Mouse (Mus musculus): ENCODE measurements around the gene H2-Ab1.
"Not testable (repeated sequence)": the region's sequence is repeated elsewhere in the genome, so short reads cannot be mapped to it uniquely, and the experiment has no call there.

Gene H2-Ab1

GRCm38 (mm10) chr17:34257594-34258375 is at the start of gene H2-Ab1:
TSS of gene H2-Ab1 (plus strand) at chr17:34257689.
- DNase-seq (ENCODE audit: low read depth, low spot score): peak; percentile 86

- DNase-seq (ENCODE audit: low read depth, low spot score): no peak
These were observed 49.6 kb upstream of the H2-Ab1 start for GRCm38 (mm10) chr17:34207866-34208265.

GRCm38 (mm10) chr17:34208421-34208820 is 49.1 kb upstream of the H2-Ab1 start:
- DNase-seq (ENCODE audit: low read depth, low spot score): no peak

- DNase-seq (ENCODE audit: low read depth, low spot score): no peak
These were observed 47.8 kb upstream of the H2-Ab1 start for GRCm38 (mm10) chr17:34209680-34210079.

- DNase-seq (ENCODE audit: low read depth, low spot score): no peak
These were observed 46.9 kb upstream of the H2-Ab1 start for GRCm38 (mm10) chr17:34210599-34210998.

- DNase-seq (ENCODE audit: low read depth, low spot score): no peak
These were observed 45.6 kb upstream of the H2-Ab1 start for GRCm38 (mm10) chr17:34211746-34212365.

- DNase-seq (ENCODE audit: low read depth, low spot score): no peak
These were observed 43.6 kb upstream of the H2-Ab1 start for GRCm38 (mm10) chr17:34213936-34214335.

GRCm38 (mm10) chr17:34215176-34215575 is 42.3 kb upstream of the H2-Ab1 start:
- DNase-seq (ENCODE audit: low read depth, low spot score): no peak

GRCm38 (mm10) chr17:34217216-34217928 is 40.1 kb upstream of the H2-Ab1 start:
- DNase-seq (ENCODE audit: low read depth, low spot score): no peak

- DNase-seq (ENCODE audit: low read depth, low spot score): no peak
These were observed 39.5 kb upstream of the H2-Ab1 start for GRCm38 (mm10) chr17:34217986-34218385.

- DNase-seq (ENCODE audit: low read depth, low spot score): peak; percentile 60
These were observed 38.8 kb upstream of the H2-Ab1 start for GRCm38 (mm10) chr17:34218675-34219074.

- DNase-seq (ENCODE audit: low read depth, low spot score): peak; percentile 27
These were observed 38.4 kb upstream of the H2-Ab1 start for GRCm38 (mm10) chr17:34219096-34219495.

- not testable (repeated sequence) for DNase-seq (ENCODE audit: low read depth, low spot score)
These were observed 37.7 kb upstream of the H2-Ab1 start for GRCm38 (mm10) chr17:34219801-34220200.

GRCm38 (mm10) chr17:34220401-34220800 is 37.1 kb upstream of the H2-Ab1 start:
- DNase-seq (ENCODE audit: low read depth, low spot score): not testable (repeated sequence)

- DNase-seq (ENCODE audit: low read depth, low spot score): no peak
These were observed 32.7 kb upstream of the H2-Ab1 start for GRCm38 (mm10) chr17:34224816-34225215.

- no peak for DNase-seq (ENCODE audit: low read depth, low spot score)
These were observed 32.1 kb upstream of the H2-Ab1 start for GRCm38 (mm10) chr17:34225426-34225825.

GRCm38 (mm10) chr17:34225911-34226310 is 31.6 kb upstream of the H2-Ab1 start:
- not testable (repeated sequence) for DNase-seq (ENCODE audit: low read depth, low spot score)

- not testable (repeated sequence) for DNase-seq (ENCODE audit: low read depth, low spot score)
These were observed 26.5 kb upstream of the H2-Ab1 start for GRCm38 (mm10) chr17:34230971-34231370.

- not testable (repeated sequence) for DNase-seq (ENCODE audit: low read depth, low spot score)
These were observed 25.5 kb upstream of the H2-Ab1 start for GRCm38 (mm10) chr17:34232021-34232420.

GRCm38 (mm10) chr17:34234926-34235325 is 22.6 kb upstream of the H2-Ab1 start:
- peak; percentile 79 for DNase-seq (ENCODE audit: low read depth, low spot score)

- peak; percentile 15 for DNase-seq (ENCODE audit: low read depth, low spot score)
These were observed 20.8 kb upstream of the H2-Ab1 start for GRCm38 (mm10) chr17:34236691-34237090.

- no peak for DNase-seq (ENCODE audit: low read depth, low spot score)
These were observed 19.7 kb upstream of the H2-Ab1 start for GRCm38 (mm10) chr17:34237741-34238140.

Data from brain, adult 2 months (tissue).